Mouse (Mus musculus) midbrain, embryonic 16.5 days (tissue): Measurements from ENCODE around the gene 5830473C10Rik. TPM values are rescaled to one million over a fixed set of nuclear protein-coding genes. Genes with fewer than 3 reads are reported as not detected.
"Not testable (repeated sequence)": the region's sequence is repeated elsewhere in the genome, so short reads cannot be mapped to it uniquely, and the experiment has no call there.

Experiments used
- ATAC-seq: fragments of 200-750 bp; cut with Nextera tagmentation; 2 replicates; pipeline ENCODE4 v1.8.0; 2017; ENCODE audit warnings: moderate TSS enrichment
- H3K27ac ChIP-seq: fragments of 300-500 bp; sonication (generic); 2 replicates; pipeline ENCODE4 v1.5.1; 2014; ENCODE audit warnings: mild to moderate bottlenecking, low read length, mixed read lengths
- H3K27me3 ChIP-seq: fragments of 300-500 bp; sonication (generic); 2 replicates; pipeline ENCODE4 v1.6.1; 2014; ENCODE audit warnings: low read depth, low read length, mixed read lengths; ENCODE audit not compliant: control insufficient read depth, insufficient read depth
- H3K36me3 ChIP-seq: fragments of 300-500 bp; sonication (generic); 2 replicates; pipeline ENCODE4 v1.6.1; 2014; ENCODE audit warnings: mild to moderate bottlenecking, low read length, moderate library complexity, mixed read lengths; ENCODE audit not compliant: control insufficient read depth, insufficient read depth
- H3K4me1 ChIP-seq: fragments of 300-500 bp; sonication (generic); 2 replicates; pipeline ENCODE4 v1.6.1; 2014; ENCODE audit warnings: mild to moderate bottlenecking, low read length, mixed read lengths; ENCODE audit not compliant: control insufficient read depth, insufficient read depth
- H3K4me2 ChIP-seq: fragments of 300-500 bp; sonication (generic); 2 replicates; pipeline ENCODE4 v1.6.1; 2014; ENCODE audit warnings: mild to moderate bottlenecking, low read length, mixed read lengths
- H3K4me3 ChIP-seq: fragments of 300-500 bp; sonication (generic); 2 replicates; pipeline ENCODE4 v1.5.1; 2014; ENCODE audit warnings: low read depth, mild to moderate bottlenecking, low read length, moderate library complexity, mixed read lengths
- H3K9ac ChIP-seq: fragments of 300-500 bp; sonication (generic); 2 replicates; pipeline ENCODE4 v1.6.1; 2014; ENCODE audit warnings: low read depth, low read length, mixed read lengths
- H3K9me3 ChIP-seq: fragments of 300-500 bp; sonication (generic); replicated peaks from 2 replicates; pipeline ENCODE4 v1.6.1; 2014; ENCODE audit warnings: mild to moderate bottlenecking, low read length, mixed read lengths; ENCODE audit not compliant: control insufficient read depth, poor library complexity, severe bottlenecking
- WGBS: fragments of 180-500 bp; shearing (Covaris S2); extraction: QIAGEN DNeasy Blood & Tissue Kit; methylation state at CpG from one replicate; pipeline ENCODE4 v1.1.7; 2014; 5-methylcytosine and 5-hydroxymethylcytosine counted together
- polyA plus RNA-seq: library from polyadenylated mRNA; unstranded; fragments of >200 nt; fragmentation: Nextera tagmentation; extraction: Ambion mirVana; gene quantifications from 2 replicates; pipeline ENCODE4 v1.2.1, GENCODE M21; 2015

Gene 5830473C10Rik
- polyA plus RNA-seq, 1 experiment from 2014 or later = not detected

GRCm38 (mm10) chr5:90611388-90611787 is 50.5 kb downstream of the 5830473C10Rik start:
- Histone ChIP-seq H3K4me2 (no peak overlapping the region), H3K36me3 (no peaks in the 10 kb centered on the region), H3K9me3 (no peaks in the 10 kb centered on the region), H3K4me3 (no peak overlapping the region), H3K27me3 (no peaks in the 10 kb centered on the region), H3K4me1 (no peaks in the 10 kb centered on the region), H3K27ac (no peak overlapping the region), H3K9ac (no peak overlapping the region)
- WGBS = 86% methylated on average over 3 of the region's 3 CpGs
- ATAC-seq = no peak

GRCm38 (mm10) chr5:90611996-90612611 is 51.2 kb downstream of the 5830473C10Rik start:
- Histone ChIP-seq H3K9ac (no peak overlapping the region), H3K4me1 (no peaks in the 10 kb centered on the region), H3K9me3 (no peaks in the 10 kb centered on the region), H3K27ac (no peak overlapping the region), H3K27me3 (no peaks in the 10 kb centered on the region), H3K4me2 (no peak overlapping the region), H3K36me3 (no peaks in the 10 kb centered on the region), H3K4me3 (no peak overlapping the region)
- WGBS = 88% methylated on average over 6 of the region's 6 CpGs
- ATAC-seq = no peak

GRCm38 (mm10) chr5:90612751-90613150 is 51.8 kb downstream of the 5830473C10Rik start:
- not testable (repeated sequence) for ATAC-seq, H3K4me1 ChIP-seq, H3K36me3 ChIP-seq, H3K27ac ChIP-seq, H3K9ac ChIP-seq, H3K9me3 ChIP-seq, H3K4me2 ChIP-seq, H3K27me3 ChIP-seq, H3K4me3 ChIP-seq
- WGBS = 81% methylated on average over 1 of the region's 1 CpGs

GRCm38 (mm10) chr5:90617859-90618258 is 57.0 kb downstream of the 5830473C10Rik start:
- H3K27ac ChIP-seq = no peak overlapping the region
- 0 out of 2 replicates have a peak, but pooled peaks cover 2% of the 10 kb centered on the region for H3K4me1 ChIP-seq
- H3K36me3 ChIP-seq = no peaks in the 10 kb centered on the region
- WGBS = 92% methylated on average over 3 of the region's 3 CpGs
- H3K4me3 ChIP-seq = no peak overlapping the region
- no peak overlapping the region for H3K9ac ChIP-seq
- 0 out of 2 replicates have a peak, but pooled peaks have one; percentile 14 for ATAC-seq
- no peaks in the 10 kb centered on the region for H3K9me3 ChIP-seq
- no peak overlapping the region for H3K4me2 ChIP-seq
- H3K27me3 ChIP-seq = no peaks in the 10 kb centered on the region

GRCm38 (mm10) chr5:90621316-90621715 is 60.4 kb downstream of the 5830473C10Rik start:
- Histone ChIP-seq H3K9me3 (no peaks in the 10 kb centered on the region), H3K4me2 (no peak overlapping the region), H3K27me3 (no peaks in the 10 kb centered on the region), H3K9ac (no peak overlapping the region), H3K36me3 (no peaks in the 10 kb centered on the region), H3K4me1 (0 out of 2 replicates have a peak, but pooled peaks cover 2% of the 10 kb centered on the region), H3K4me3 (no peak overlapping the region), H3K27ac (no peak overlapping the region)
- no peak for ATAC-seq
- 89% methylated on average over 2 of the region's 2 CpGs for WGBS

- H3K4me2 ChIP-seq = no peak overlapping the region
- no peak overlapping the region for H3K4me3 ChIP-seq
- no peak overlapping the region for H3K27ac ChIP-seq
- H3K27me3 ChIP-seq = no peaks in the 10 kb centered on the region
- no peaks in the 10 kb centered on the region for H3K36me3 ChIP-seq
- ATAC-seq = no peak
- 0 out of 2 replicates have a peak, but pooled peaks cover 2% of the 10 kb centered on the region for H3K4me1 ChIP-seq
- 94% methylated on average over 6 of the region's 6 CpGs for WGBS
- no peaks in the 10 kb centered on the region for H3K9me3 ChIP-seq
- no peak overlapping the region for H3K9ac ChIP-seq
Measured at GRCm38 (mm10) chr5:90621726-90622125, 60.8 kb downstream of the 5830473C10Rik start.

GRCm38 (mm10) chr5:90623209-90623608 is 62.3 kb downstream of the 5830473C10Rik start:
- Histone ChIP-seq H3K4me1 (no peaks in the 10 kb centered on the region), H3K4me3 (no peak overlapping the region), H3K27me3 (no peaks in the 10 kb centered on the region), H3K9me3 (no peaks in the 10 kb centered on the region), H3K9ac (no peak overlapping the region), H3K27ac (no peak overlapping the region), H3K4me2 (no peak overlapping the region), H3K36me3 (no peaks in the 10 kb centered on the region)
- 73% methylated on average over 2 of the region's 2 CpGs for WGBS
- ATAC-seq = no peak

- ATAC-seq = no peak
- no peak overlapping the region for H3K4me2 ChIP-seq
- no peaks in the 10 kb centered on the region for H3K4me1 ChIP-seq
- no peaks in the 10 kb centered on the region for H3K27me3 ChIP-seq
- H3K9me3 ChIP-seq = no peaks in the 10 kb centered on the region
- no peak overlapping the region for H3K27ac ChIP-seq
- WGBS = 73% methylated on average over 18 of the region's 18 CpGs
- no peaks in the 10 kb centered on the region for H3K36me3 ChIP-seq
- H3K4me3 ChIP-seq = no peak overlapping the region
- H3K9ac ChIP-seq = no peak overlapping the region
Measured at GRCm38 (mm10) chr5:90624708-90625425, 64.0 kb downstream of the 5830473C10Rik start.

- no peak overlapping the region for H3K4me2 ChIP-seq
- H3K36me3 ChIP-seq = no peaks in the 10 kb centered on the region
- no peaks in the 10 kb centered on the region for H3K4me1 ChIP-seq
- 92% methylated on average over 4 of the region's 4 CpGs for WGBS
- H3K27ac ChIP-seq = no peak overlapping the region
- ATAC-seq = no peak
- H3K9me3 ChIP-seq = no peaks in the 10 kb centered on the region
- H3K27me3 ChIP-seq = no peaks in the 10 kb centered on the region
- H3K9ac ChIP-seq = no peak overlapping the region
- H3K4me3 ChIP-seq = no peak overlapping the region
Measured at GRCm38 (mm10) chr5:90627423-90627822, 66.5 kb downstream of the 5830473C10Rik start.
